Mouse (Mus musculus) cortical plate, adult 2 months (tissue): Measurements from ENCODE around the gene Ddn. TPM values are rescaled to one million over a fixed set of nuclear protein-coding genes. Genes with fewer than 3 reads are reported as not detected.

Experiments
- H3K27ac ChIP-seq: fragments of 200-500 bp; 2 replicates; pipeline ENCODE4 v1.5.1; 2012; ENCODE audit warnings: low read length, control low read depth, inconsistent platforms; ENCODE audit not compliant: insufficient read depth
- H3K4me1 ChIP-seq: fragments of 200-500 bp; 2 replicates; pipeline ENCODE4 v1.6.1; 2011; ENCODE audit warnings: low read length; ENCODE audit not compliant: control insufficient read depth, insufficient read depth
- H3K4me3 ChIP-seq: fragments of 200-500 bp; 2 replicates; pipeline ENCODE4 v1.5.1; 2011; ENCODE audit warnings: mild to moderate bottlenecking, low read length, control low read depth; ENCODE audit not compliant: insufficient read depth
- CTCF ChIP-seq: fragments of 200-500 bp; IDR thresholded peaks from 2 replicates; pipeline ENCODE4 v1.5.1; 2011; ENCODE audit warnings: mild to moderate bottlenecking, control low read depth, low read length; ENCODE audit not compliant: insufficient read depth; ENCODE audit errors: extremely low read depth
- POLR2A ChIP-seq: fragments of 200-500 bp; IDR thresholded peaks from 2 replicates; pipeline ENCODE4 v1.6.1; 2011; ENCODE audit warnings: mild to moderate bottlenecking, low read length, control low read depth; ENCODE audit not compliant: insufficient read depth; ENCODE audit errors: extremely low read depth
- polyA plus RNA-seq: library from polyadenylated mRNA; depleted of rRNA; stranded (reverse); fragments of >200 nt; gene quantifications from 2 replicates; pipeline ENCODE4 v1.2.3, GENCODE M21; 2012

Ddn gene
- polyA plus RNA-seq, 1 experiment, result 723 TPM

- Histone ChIP-seq H3K27ac (no peak overlapping the region), H3K4me3 (no peak overlapping the region), H3K4me1 (no peaks in the 10 kb centered on the region)
- TF ChIP-seq POLR2A, result no peak
- no peak for TF ChIP-seq CTCF
These were observed 20.2 kb downstream of the Ddn start for GRCm38 (mm10) chr15:98788972-98789660.

GRCm38 (mm10) chr15:98787930-98788329, 21.4 kb downstream of the Ddn start:
- TF ChIP-seq POLR2A (no peak), CTCF (peak; percentile 70)
- no peak overlapping the region for H3K4me3 ChIP-seq
- H3K4me1 ChIP-seq, result no peaks in the 10 kb centered on the region
- H3K27ac ChIP-seq, result no peak overlapping the region

GRCm38 (mm10) chr15:98785744-98786143, 23.5 kb downstream of the Ddn start:
- Histone ChIP-seq H3K4me1 (no peaks in the 10 kb centered on the region), H3K4me3 (no peak overlapping the region), H3K27ac (no peak overlapping the region)
- no peak for TF ChIP-seq POLR2A
- TF ChIP-seq CTCF, result peak; percentile 32; the same call in 1 of the 2 replicates

- Histone ChIP-seq H3K27ac (no peak overlapping the region), H3K4me3 (no peak overlapping the region), H3K4me1 (no peaks in the 10 kb centered on the region)
- TF ChIP-seq POLR2A, result no peak
- 0 out of 2 replicates have a peak, but pooled peaks have one; percentile 1 for TF ChIP-seq CTCF
These were observed 28.1 kb downstream of the Ddn start for GRCm38 (mm10) chr15:98781166-98781565.

- Histone ChIP-seq H3K27ac (no peak overlapping the region), H3K4me3 (no peak overlapping the region), H3K4me1 (no peaks in the 10 kb centered on the region)
- TF ChIP-seq CTCF (no peak), POLR2A (no peak)
These were observed 28.7 kb downstream of the Ddn start for GRCm38 (mm10) chr15:98780573-98780972.

- TF ChIP-seq POLR2A (no peak), CTCF (no peak)
- H3K27ac ChIP-seq, result no peak overlapping the region
- no peaks in the 10 kb centered on the region for H3K4me1 ChIP-seq
- no peak overlapping the region for H3K4me3 ChIP-seq
These were observed 29.2 kb downstream of the Ddn start for GRCm38 (mm10) chr15:98780075-98780474.

GRCm38 (mm10) chr15:98778806-98779205, 30.5 kb downstream of the Ddn start:
- no peak overlapping the region for H3K27ac ChIP-seq
- H3K4me3 ChIP-seq, result no peak overlapping the region
- TF ChIP-seq POLR2A (no peak), CTCF (no peak)
- no peaks in the 10 kb centered on the region for H3K4me1 ChIP-seq

- Histone ChIP-seq H3K4me1 (no peaks in the 10 kb centered on the region), H3K4me3 (no peak overlapping the region), H3K27ac (no peak overlapping the region)
- TF ChIP-seq CTCF (no peak), POLR2A (no peak)
These were observed 31.0 kb downstream of the Ddn start for GRCm38 (mm10) chr15:98778191-98778770.

- H3K27ac ChIP-seq, result no peak within 1 kb of the TSS
- peak within 1 kb of the TSS; percentile 18; the same call in 1 of the 2 replicates for H3K4me3 ChIP-seq
- H3K4me1 ChIP-seq, result peaks cover under 1% of the 10 kb centered on the region; the same call in 1 of the 2 replicates
- TF ChIP-seq POLR2A, result no peak
- no peak for TF ChIP-seq CTCF
These were observed 31.5 kb downstream of the Ddn start, which contains the start of gene Wnt10b for GRCm38 (mm10) chr15:98777762-98778161. TSS of gene Wnt10b (minus strand) at chr15:98778150.
